Mouse (Mus musculus) layer of hippocampus, postnatal 10 days (tissue): ENCODE results near the gene Rnf130. TPM values are rescaled to one million over a fixed set of nuclear protein-coding genes. Genes with fewer than 3 reads are reported as not detected.
"Not testable (repeated sequence)": the region's sequence is repeated elsewhere in the genome, so short reads cannot be mapped to it uniquely, and the experiment has no call there.

Experiments used
- DNase-seq, 2 experiments: peaks; one replicate each; pipeline ENCODE4 v3.0.0; 2021; ENCODE audit warnings: low spot score in 2 of 2
- total RNA-seq, 2 experiments: library from RNA; stranded (reverse); gene quantifications; 2 replicates each; pipeline ENCODE4 v1.2.3; 2021

The Rnf130 gene
- total RNA-seq, 2 experiments from 2014 or later = 84.5 to 87.4 TPM

- no peak for DNase-seq
Measured at GRCm38 (mm10) chr11:50081365-50082190, 56.4 kb downstream of the Rnf130 start.

- no peak for DNase-seq
Measured at GRCm38 (mm10) chr11:50086211-50086610, 61.1 kb downstream of the Rnf130 start.

- no peak for DNase-seq
Measured at GRCm38 (mm10) chr11:50089840-50090239, 64.7 kb downstream of the Rnf130 start.

- no peak for DNase-seq
Measured at GRCm38 (mm10) chr11:50090982-50091675, 66.0 kb downstream of the Rnf130 start.

GRCm38 (mm10) chr11:50091681-50092080 is 66.5 kb downstream of the Rnf130 start:
- no peak for DNase-seq

GRCm38 (mm10) chr11:50095661-50096060 is 70.5 kb downstream of the Rnf130 start:
- no peak for DNase-seq

GRCm38 (mm10) chr11:50097091-50097490 is 71.9 kb downstream of the Rnf130 start:
- no peak for DNase-seq

GRCm38 (mm10) chr11:50098961-50099481 is 73.9 kb downstream of the Rnf130 start:
- no peak for DNase-seq

GRCm38 (mm10) chr11:50099692-50100091 is 74.5 kb downstream of the Rnf130 start:
- no peak for DNase-seq

GRCm38 (mm10) chr11:50100548-50101307 is 75.6 kb downstream of the Rnf130 start:
- DNase-seq = no peak

- not testable (repeated sequence) for DNase-seq
Measured at GRCm38 (mm10) chr11:50101962-50102361, 76.8 kb downstream of the Rnf130 start.

GRCm38 (mm10) chr11:50104016-50104415 is 78.9 kb downstream of the Rnf130 start:
- DNase-seq = no peak

- DNase-seq = no peak
Measured at GRCm38 (mm10) chr11:50105237-50105636, 80.1 kb downstream of the Rnf130 start.

GRCm38 (mm10) chr11:50106024-50106423 is 80.9 kb downstream of the Rnf130 start:
- DNase-seq = no peak

- DNase-seq = no peak
Measured at GRCm38 (mm10) chr11:50108823-50109244, 83.7 kb downstream of the Rnf130 start.

- peak; percentile 68 to 78 for DNase-seq
Measured at GRCm38 (mm10) chr11:50114329-50114728, 89.2 kb downstream of the Rnf130 start.

GRCm38 (mm10) chr11:50122631-50123081 is 97.5 kb downstream of the Rnf130 start:
- peak; percentile 34 to 51 for DNase-seq

GRCm38 (mm10) chr11:50127781-50128180 is 102.6 kb downstream of the Rnf130 start:
- no peak for DNase-seq

GRCm38 (mm10) chr11:50130811-50131766 is 105.9 kb downstream of the Rnf130 start, which contains the start of gene Tbc1d9b:
TSS of gene Tbc1d9b (plus strand) at chr11:50131396.
- DNase-seq = peak; percentile 88 to 92

- peak; percentile 24 to 32 for DNase-seq
Measured at GRCm38 (mm10) chr11:50131801-50132201, 106.7 kb downstream of the Rnf130 start.
